9 mouse cellular contexts compared by ENCODE assay signal in the genomic region with DNA sequence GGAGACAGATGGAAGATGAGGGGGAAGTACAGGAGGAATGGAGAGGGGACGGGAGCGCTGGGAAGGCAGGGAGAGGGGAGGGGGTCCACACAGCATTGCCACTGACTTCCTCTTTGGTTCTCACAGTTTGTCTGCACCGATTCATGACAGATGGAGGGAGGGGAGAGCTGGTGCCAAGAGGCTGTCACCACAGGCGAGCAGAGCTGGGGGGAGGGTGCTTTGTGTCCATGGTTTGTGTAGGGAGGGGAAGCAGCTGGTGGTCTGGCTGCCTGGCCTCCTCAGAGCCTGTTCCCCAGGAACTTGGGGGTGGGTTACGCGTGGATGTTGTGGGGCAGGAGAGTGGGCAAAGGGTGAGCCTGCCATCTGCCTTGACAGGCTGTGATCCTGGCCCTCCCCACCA. TPM values are rescaled to one million over a fixed set of nuclear protein-coding genes. Genes with fewer than 3 reads are reported as not detected.
DNase-seq lines count a peak whose midpoint lies in the region; ATAC-seq and TF ChIP-seq lines count a peak whose summit lies in the region.
"Had no signal": no experiment of that assay in that cellular context is flagged by ENCODE, and none has a peak within 500 bp of the region (broad histone marks: within the 10 kb centered on the region; RNA-seq: fewer than 3 reads in every experiment).

No protein-coding gene starts in this region.

- no peak overlapping the region for H3K4me2 ChIP-seq in stomach, postnatal 0 days (replicated peaks; ENCODE audit: low read depth)
- H3K4me2 ChIP-seq: heart, embryonic 12.5 days had no signal

- no peak overlapping the region for H3K27ac ChIP-seq in stomach, postnatal 0 days (replicated peaks)

- H3K4me1 ChIP-seq in stomach, postnatal 0 days (replicated peaks; ENCODE audit: control insufficient read depth, insufficient read depth): no peaks in the 10 kb centered on the region

- H3K9ac ChIP-seq in stomach, postnatal 0 days (ENCODE audit: low read length): no peak overlapping the region
- H3K9ac ChIP-seq: heart, embryonic 12.5 days had no signal

- ATAC-seq in cerebellum, adult (ENCODE audit: insufficient number of reproducible peaks, low FRiP score, low TSS enrichment): no peak
- ATAC-seq in stomach, postnatal 0 days (ENCODE audit: low FRiP score, low TSS enrichment): no peak

- TF ChIP-seq CTCF in stomach, postnatal 0 days (IDR thresholded peaks at IDR 0.05; ENCODE audit: low read depth): no peak

- 46% methylated on average over 6 of the region's 6 CpGs for WGBS in stomach, postnatal 0 days

- no peaks in the 10 kb centered on the region for H3K9me3 ChIP-seq in stomach, postnatal 0 days (ENCODE audit: control insufficient read depth, low read length)
- H3K9me3 ChIP-seq: heart, embryonic 12.5 days had no signal

- peak; percentile 65 for DNase-seq in cerebellum, adult 11-12 months
- peak; percentile 48 for DNase-seq in right cerebral cortex, adult 18-20 months
- no peak for DNase-seq in right cerebral cortex, postnatal 25 days
- peak; percentile 64 to 66 for DNase-seq in layer of hippocampus, adult 8-10 months (ENCODE audit: low spot score in 2 of 2)
- peak; percentile 41 for DNase-seq in retina, embryonic 14.5 days (ENCODE audit: low spot score)
- DNase-seq in stomach, postnatal 0 days (ENCODE audit: low spot score): no peak
- no peak for DNase-seq in urinary bladder, postnatal 36 days (ENCODE audit: low spot score in 2 of 2)

- no peaks in the 10 kb centered on the region for H3K27me3 ChIP-seq in stomach, postnatal 0 days (ENCODE audit: control insufficient read depth, insufficient read depth, low read length)

- H3K36me3 ChIP-seq in stomach, postnatal 0 days (ENCODE audit: control insufficient read depth, insufficient read depth, low read length): no peaks in the 10 kb centered on the region
- H3K36me3 ChIP-seq: heart, embryonic 12.5 days had no signal

- H3K4me3 ChIP-seq in stomach, postnatal 0 days (ENCODE audit: low read depth, low read length): no peak overlapping the region
- H3K4me3 ChIP-seq: heart, embryonic 12.5 days had no signal

- no peak for TF ChIP-seq EP300 in stomach, postnatal 0 days (optimal IDR thresholded peaks at IDR 0.05)

RNA-seq across cellular contexts. Expression of a gene that starts 15.4 kb away (rescaled TPM):
- total RNA-seq in layer of hippocampus, adult 8-10 months (2022): 100 to 1,000 TPM in 1 of 4 experiments, 10 to 100 TPM in 3; 82.8 to 103 (median 94.8) TPM
- 0.85 and 1.3 TPM in 2 replicates for polyA plus RNA-seq in stomach, postnatal 0 days (2015; fragmentation: Nextera tagmentation; extraction: Ambion mirVana)

Comparison
In these comparisons a context has a peak if more than half of its experiments do, and no peak if none do; other contexts are left out.
1. DNase-seq: peak in cerebellum, adult 11-12 months (single experiment), right cerebral cortex, adult 18-20 months (single experiment), layer of hippocampus, adult 8-10 months (2 of 2) and retina, embryonic 14.5 days (single experiment); none in right cerebral cortex, postnatal 25 days (single experiment), stomach, postnatal 0 days (single experiment) and urinary bladder, postnatal 36 days (0 of 2).